Comparison of ENCODE assay signal across 11 mouse cellular contexts in genomic region chrX:167211871-167212555, GRCm38 (mm10). TPM values are rescaled to one million over a fixed set of nuclear protein-coding genes. Genes with fewer than 3 reads are reported as not detected.
A peak's percentile ranks its signal among the peaks of the same experiment; 100 is the strongest.
DNase-seq lines count a peak whose midpoint lies in the region; ATAC-seq lines count a peak whose summit lies in the region.
"Had no signal": no experiment of that assay in that cellular context is flagged by ENCODE, and none has a peak within 500 bp of the region (broad histone marks: within the 10 kb centered on the region; RNA-seq: fewer than 3 reads in every experiment).

No protein-coding gene starts in this region.

- H3K27me3 ChIP-seq in heart, embryonic 15.5 days: no peaks in the 10 kb centered on the region
- peaks cover 22% of the 10 kb centered on the region for H3K27me3 ChIP-seq in neural tube, embryonic 13.5 days
- no peaks in the 10 kb centered on the region for H3K27me3 ChIP-seq in forebrain, embryonic 13.5 days
- H3K27me3 ChIP-seq in stomach, embryonic 15.5 days (replicated peaks): no peaks in the 10 kb centered on the region

- WGBS in heart, embryonic 15.5 days: 48% methylated on average over 9 of the region's 9 CpGs
- WGBS in neural tube, embryonic 13.5 days: 53% methylated on average over 9 of the region's 9 CpGs
- WGBS in forebrain, embryonic 13.5 days: 35% methylated on average over 9 of the region's 9 CpGs
- 53% methylated on average over 9 of the region's 9 CpGs for WGBS in stomach, embryonic 15.5 days

- 0 out of 2 replicates have a peak, but pooled peaks cover 3% of the 10 kb centered on the region for H3K36me3 ChIP-seq in heart, embryonic 15.5 days
- H3K36me3 ChIP-seq in neural tube, embryonic 13.5 days: 0 out of 2 replicates have a peak, but pooled peaks cover 3% of the 10 kb centered on the region
- H3K36me3 ChIP-seq in forebrain, embryonic 13.5 days (ENCODE audit: poor library complexity, severe bottlenecking): peaks cover 3% of the 10 kb centered on the region
- no peaks in the 10 kb centered on the region for H3K36me3 ChIP-seq in stomach, embryonic 15.5 days

- H3K4me2 ChIP-seq in heart, embryonic 15.5 days: peak overlapping the region; percentile 37; the same call in 1 of the 2 replicates
- no peak overlapping the region for H3K4me2 ChIP-seq in neural tube, embryonic 13.5 days
- peak overlapping the region; percentile 18 for H3K4me2 ChIP-seq in forebrain, embryonic 13.5 days
- no peak overlapping the region for H3K4me2 ChIP-seq in stomach, embryonic 15.5 days

- H3K27ac ChIP-seq in heart, embryonic 15.5 days: peak overlapping the region; percentile 45
- H3K27ac ChIP-seq in neural tube, embryonic 13.5 days (replicated peaks): 0 out of 2 replicates have a peak overlapping the region, but pooled peaks have one; percentile 18
- H3K27ac ChIP-seq in forebrain, embryonic 13.5 days: peak overlapping the region; percentile 57
- H3K27ac ChIP-seq in stomach, embryonic 15.5 days: 0 out of 2 replicates have a peak overlapping the region, but pooled peaks have one; percentile 57
- H3K27ac ChIP-seq: liver, embryonic 14.5 days had no signal

- ATAC-seq in heart, embryonic 15.5 days (replicated peaks; ENCODE audit: insufficient number of reproducible peaks, insufficient read depth, low FRiP score, low read depth): no peak
- ATAC-seq in neural tube, embryonic 13.5 days (ENCODE audit: low read depth): no peak
- peak; percentile 1; the same call in 1 of the 2 replicates for ATAC-seq in forebrain, embryonic 13.5 days
- no peak for ATAC-seq in stomach, embryonic 15.5 days (ENCODE audit: insufficient read depth, low FRiP score, low read depth)

- peaks cover 2% of the 10 kb centered on the region for H3K4me1 ChIP-seq in heart, embryonic 15.5 days (replicated peaks)
- peaks cover 16% of the 10 kb centered on the region for H3K4me1 ChIP-seq in neural tube, embryonic 13.5 days (replicated peaks)
- H3K4me1 ChIP-seq in forebrain, embryonic 13.5 days: 0 out of 2 replicates have a peak, but pooled peaks cover 10% of the 10 kb centered on the region
- no peaks in the 10 kb centered on the region for H3K4me1 ChIP-seq in stomach, embryonic 15.5 days

- no peaks in the 10 kb centered on the region for H3K9me3 ChIP-seq in heart, embryonic 15.5 days (replicated peaks)
- no peaks in the 10 kb centered on the region for H3K9me3 ChIP-seq in neural tube, embryonic 13.5 days
- no peaks in the 10 kb centered on the region for H3K9me3 ChIP-seq in forebrain, embryonic 13.5 days (replicated peaks)
- H3K9me3 ChIP-seq in stomach, embryonic 15.5 days: no peaks in the 10 kb centered on the region

- no peak for DNase-seq in heart, postnatal 4 days
- DNase-seq in neural tube, embryonic 10.5 days (ENCODE audit: extremely low spot score, low spot score): no peak
- no peak for DNase-seq in cerebellum, adult 9-10 months
- no peak for DNase-seq in urinary bladder, postnatal 10 days (ENCODE audit: low spot score)
- DNase-seq: adrenal gland, adult 8-10 months had no signal

- no peak overlapping the region for H3K4me3 ChIP-seq in heart, embryonic 15.5 days
- H3K4me3 ChIP-seq in neural tube, embryonic 13.5 days: no peak overlapping the region
- H3K4me3 ChIP-seq in forebrain, embryonic 13.5 days: no peak overlapping the region
- no peak overlapping the region for H3K4me3 ChIP-seq in stomach, embryonic 15.5 days (replicated peaks)

- no peak overlapping the region for H3K9ac ChIP-seq in heart, embryonic 15.5 days
- no peak overlapping the region for H3K9ac ChIP-seq in neural tube, embryonic 13.5 days
- no peak overlapping the region for H3K9ac ChIP-seq in forebrain, embryonic 13.5 days
- H3K9ac ChIP-seq in stomach, embryonic 15.5 days: no peak overlapping the region
- H3K9ac ChIP-seq: liver, embryonic 14.5 days had no signal

RNA-seq across cellular contexts. Expression of gene Tmsb4x, which starts 2.9 kb away (rescaled TPM):
- 2,285 and 2,968 TPM in 2 replicates for polyA plus RNA-seq in heart, embryonic 15.5 days (2015; fragmentation: Nextera tagmentation; extraction: Ambion mirVana)
- 100 to 1,000 TPM; 856 to 962 TPM for total RNA-seq in heart, postnatal 4 days (2021)
- 6,861 and 7,374 TPM in 2 replicates for polyA plus RNA-seq in neural tube, embryonic 13.5 days (2015; fragmentation: Nextera tagmentation; extraction: Ambion mirVana)
- 6,273 and 8,315 TPM in 2 replicates for polyA plus RNA-seq in forebrain, embryonic 13.5 days (2015; fragmentation: Nextera tagmentation; extraction: Ambion mirVana)
- 4,879 and 5,002 TPM in 2 replicates for polyA plus RNA-seq in stomach, embryonic 15.5 days (2015; fragmentation: Nextera tagmentation; extraction: Ambion mirVana)

RNA-seq across cellular contexts. Expression of gene Tlr8, which starts 52.1 kb away (rescaled TPM):
- 0.26 and 0.37 TPM in 2 replicates for polyA plus RNA-seq in heart, embryonic 15.5 days (2015; fragmentation: Nextera tagmentation; extraction: Ambion mirVana)
- total RNA-seq in heart, postnatal 4 days (2021): under 1 TPM; 0.77 to 0.86 TPM
- 0.06 TPM in 1 of 2 replicates, not detected in the other for polyA plus RNA-seq in neural tube, embryonic 13.5 days (2015; fragmentation: Nextera tagmentation; extraction: Ambion mirVana)
- 0.08 and 0.13 TPM in 2 replicates for polyA plus RNA-seq in forebrain, embryonic 13.5 days (2015; fragmentation: Nextera tagmentation; extraction: Ambion mirVana)
- 0.37 and 0.55 TPM in 2 replicates for polyA plus RNA-seq in stomach, embryonic 15.5 days (2015; fragmentation: Nextera tagmentation; extraction: Ambion mirVana)
- total RNA-seq: layer of hippocampus, postnatal 10 days had no signal

Comparison
In these comparisons a context has a peak if more than half of its experiments do, and no peak if none do; other contexts are left out.
1. H3K4me2 ChIP-seq: peak in heart, embryonic 15.5 days (single experiment) and forebrain, embryonic 13.5 days (single experiment); none in neural tube, embryonic 13.5 days (single experiment) and stomach, embryonic 15.5 days (single experiment).
2. Peak in every context shown above with its lines, with median percentiles within 50 percentile points of each other: H3K27ac ChIP-seq.